Mouse (Mus musculus): ENCODE results near the gene Pdlim3. TPM values are rescaled to one million over a fixed set of nuclear protein-coding genes. Genes with fewer than 3 reads are reported as not detected.
"Not testable (repeated sequence)": the region's sequence is repeated elsewhere in the genome, so short reads cannot be mapped to it uniquely, and the experiment has no call there.

The Pdlim3 gene
- total and polyA plus RNA-seq, 3 experiments: 0.27 TPM; not detected in 2

- H3K4me3 ChIP-seq (ENCODE audit: low read depth, low read length): no peak overlapping the region
- no peaks in the 10 kb centered on the region for H3K27me3 ChIP-seq (ENCODE audit: insufficient read depth, low read length)
- H3K36me3 ChIP-seq (replicated peaks): no peaks in the 10 kb centered on the region
- ATAC-seq (ENCODE audit: extremely low read depth, insufficient number of reproducible peaks, low FRiP score, poor library complexity, severe bottlenecking) (no peak), DNase-seq (ENCODE audit: low spot score) (no peak)
- no peaks in the 10 kb centered on the region for H3K4me1 ChIP-seq (ENCODE audit: insufficient read depth, low read depth, low read length)
- no peak for TF ChIP-seq POLR2AphosphoS5 (IDR thresholded peaks at IDR 0.05; ENCODE audit: insufficient replicate concordance, low read depth, low read length)
- TF ChIP-seq CTCF (IDR thresholded peaks at IDR 0.05; ENCODE audit: low read depth, low read length): no peak
- no peak for TF ChIP-seq TAL1 (conservative IDR thresholded peaks at IDR 0.05; ENCODE audit: low read depth, low read length)
- no peak for TF ChIP-seq GATA2 (IDR thresholded peaks at IDR 0.05; ENCODE audit: borderline replicate concordance, low read depth, low read length)
- TF ChIP-seq GATA1 (IDR thresholded peaks at IDR 0.05; ENCODE audit: borderline replicate concordance, low read length): no peak
- H3K9me3 ChIP-seq (replicated peaks): no peaks in the 10 kb centered on the region
Measured at GRCm38 (mm10) chr8:45857734-45858133, 27.5 kb upstream of the Pdlim3 start.

DNA sequence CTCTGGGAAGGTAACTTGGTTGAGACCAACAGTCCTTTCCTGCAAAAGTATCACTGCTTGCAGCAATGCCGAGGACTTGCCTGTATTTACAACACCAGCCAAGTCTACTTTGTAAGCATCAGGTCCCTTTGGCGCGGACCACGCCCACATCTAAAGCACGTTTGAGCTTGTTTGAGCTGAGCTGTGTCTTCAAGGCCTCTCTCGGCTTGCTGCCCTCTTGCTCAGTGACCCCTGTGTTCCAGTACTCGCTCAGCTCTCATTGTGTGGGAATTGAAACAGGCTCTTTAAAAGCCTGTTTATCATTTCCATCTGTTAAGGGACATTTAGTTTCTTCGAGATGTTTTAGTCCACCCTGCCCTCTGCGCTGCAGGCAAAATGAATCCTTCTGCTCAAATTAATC, 26.9 kb upstream of the Pdlim3 start:
- ATAC-seq (ENCODE audit: extremely low read depth, insufficient number of reproducible peaks, low FRiP score, poor library complexity, severe bottlenecking) (no peak), DNase-seq (ENCODE audit: low spot score) (no peak)
- Histone ChIP-seq H3K4me3 (ENCODE audit: low read depth, low read length) (no peak overlapping the region), H3K27me3 (ENCODE audit: insufficient read depth, low read length) (no peaks in the 10 kb centered on the region), H3K36me3 (replicated peaks) (no peaks in the 10 kb centered on the region), H3K4me1 (ENCODE audit: insufficient read depth, low read depth, low read length) (no peaks in the 10 kb centered on the region), H3K9me3 (replicated peaks) (no peaks in the 10 kb centered on the region)
- TF ChIP-seq CTCF (IDR thresholded peaks at IDR 0.05; ENCODE audit: low read depth, low read length) (no peak), GATA1 (IDR thresholded peaks at IDR 0.05; ENCODE audit: borderline replicate concordance, low read length) (no peak)

GRCm38 (mm10) chr8:45871587-45871986, 13.7 kb upstream of the Pdlim3 start:
- H3K36me3 ChIP-seq (replicated peaks): not testable (repeated sequence)

DNA sequence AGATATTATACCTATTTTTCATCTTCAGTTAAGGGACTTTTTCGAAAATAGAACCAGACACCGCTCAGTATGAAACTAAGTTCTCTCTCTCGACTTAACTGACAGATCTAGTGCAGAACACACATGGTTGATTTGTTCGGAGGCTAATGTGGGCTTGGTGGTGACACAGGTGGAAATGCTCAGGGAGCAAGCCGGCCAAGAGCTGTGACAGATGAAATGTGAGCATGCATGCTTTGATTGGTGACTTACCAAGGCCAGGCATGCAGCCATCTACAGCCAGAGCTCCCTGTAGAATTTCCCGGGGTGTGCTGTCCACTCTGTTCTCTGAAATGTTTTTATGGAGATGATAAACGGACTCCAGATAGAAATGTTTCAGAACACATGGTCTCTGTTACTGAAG, 13.2 kb upstream of the Pdlim3 start:
- Histone ChIP-seq H3K4me1 (ENCODE audit: insufficient read depth, low read depth, low read length) (no peaks in the 10 kb centered on the region), H3K36me3 (replicated peaks) (no peaks in the 10 kb centered on the region), H3K27me3 (ENCODE audit: insufficient read depth, low read length) (no peaks in the 10 kb centered on the region), H3K9me3 (replicated peaks) (no peaks in the 10 kb centered on the region), H3K4me3 (ENCODE audit: low read depth, low read length) (no peak overlapping the region)
- TF ChIP-seq CTCF (IDR thresholded peaks at IDR 0.05; ENCODE audit: low read depth, low read length) (no peak), GATA2 (IDR thresholded peaks at IDR 0.05; ENCODE audit: borderline replicate concordance, low read depth, low read length) (no peak), POLR2AphosphoS5 (IDR thresholded peaks at IDR 0.05; ENCODE audit: insufficient replicate concordance, low read depth, low read length) (no peak), GATA1 (IDR thresholded peaks at IDR 0.05; ENCODE audit: borderline replicate concordance, low read length) (no peak), TAL1 (conservative IDR thresholded peaks at IDR 0.05; ENCODE audit: low read depth, low read length) (no peak)
- ATAC-seq (ENCODE audit: extremely low read depth, insufficient number of reproducible peaks, low FRiP score, poor library complexity, severe bottlenecking) (no peak), DNase-seq (ENCODE audit: low spot score) (no peak)

More at GRCm38 (mm10) chr8:45871587-45871986, 13.7 kb upstream of the Pdlim3 start:
- ATAC-seq (ENCODE audit: extremely low read depth, insufficient number of reproducible peaks, low FRiP score, poor library complexity, severe bottlenecking); H3K9me3 ChIP-seq (replicated peaks); DNase-seq (ENCODE audit: low spot score); H3K4me3 ChIP-seq (ENCODE audit: low read depth, low read length); H3K27me3 ChIP-seq (ENCODE audit: insufficient read depth, low read length); H3K4me1 ChIP-seq (ENCODE audit: insufficient read depth, low read depth, low read length): not testable (repeated sequence)

DNA sequence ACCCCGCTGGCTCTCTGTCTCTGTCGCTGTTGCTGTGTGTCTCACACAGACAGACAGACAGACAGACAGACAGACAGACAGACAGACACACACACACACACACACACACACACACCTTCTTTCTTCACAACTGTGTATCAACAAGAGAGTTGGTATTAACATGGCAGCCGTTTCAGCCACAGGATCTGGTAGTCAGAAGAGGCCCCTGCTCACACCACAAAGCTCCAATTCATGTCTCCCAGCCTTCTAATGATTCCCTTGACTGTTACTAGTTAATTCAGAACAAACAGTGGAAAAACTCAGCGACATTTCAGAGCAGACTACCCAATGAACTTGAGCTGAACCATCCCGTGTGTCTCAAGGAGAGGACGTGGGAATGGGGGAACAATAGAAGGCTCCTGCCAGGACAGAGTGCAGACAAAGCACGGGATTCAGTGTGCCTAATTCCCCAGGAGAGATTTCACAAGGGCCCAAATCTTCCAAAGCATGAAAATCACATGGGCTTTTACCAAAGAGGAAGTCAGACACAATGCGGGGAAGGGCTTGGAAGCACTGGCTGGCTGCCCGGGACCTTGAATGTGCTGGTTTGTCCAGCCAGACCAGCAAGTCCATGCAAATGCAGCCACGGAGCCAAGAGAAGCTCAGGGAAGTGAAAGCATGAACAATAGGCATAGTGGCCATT, 10.2 kb upstream of the Pdlim3 start:
- DNase-seq (ENCODE audit: low spot score) (no peak), ATAC-seq (ENCODE audit: extremely low read depth, insufficient number of reproducible peaks, low FRiP score, poor library complexity, severe bottlenecking) (no peak)
- no peaks in the 10 kb centered on the region for H3K36me3 ChIP-seq (replicated peaks)
- no peaks in the 10 kb centered on the region for H3K9me3 ChIP-seq (replicated peaks)
- no peaks in the 10 kb centered on the region for H3K27me3 ChIP-seq (ENCODE audit: insufficient read depth, low read length)
- H3K4me3 ChIP-seq (ENCODE audit: low read depth, low read length): no peak overlapping the region
- TF ChIP-seq GATA2 (IDR thresholded peaks at IDR 0.05; ENCODE audit: borderline replicate concordance, low read depth, low read length): no peak
- TF ChIP-seq CTCF (IDR thresholded peaks at IDR 0.05; ENCODE audit: low read depth, low read length): no peak
- no peak for TF ChIP-seq GATA1 (IDR thresholded peaks at IDR 0.05; ENCODE audit: borderline replicate concordance, low read length)
- no peak for TF ChIP-seq POLR2AphosphoS5 (IDR thresholded peaks at IDR 0.05; ENCODE audit: insufficient replicate concordance, low read depth, low read length)
- TF ChIP-seq TAL1 (conservative IDR thresholded peaks at IDR 0.05; ENCODE audit: low read depth, low read length): no peak
- H3K4me1 ChIP-seq (ENCODE audit: insufficient read depth, low read depth, low read length): no peaks in the 10 kb centered on the region

DNA sequence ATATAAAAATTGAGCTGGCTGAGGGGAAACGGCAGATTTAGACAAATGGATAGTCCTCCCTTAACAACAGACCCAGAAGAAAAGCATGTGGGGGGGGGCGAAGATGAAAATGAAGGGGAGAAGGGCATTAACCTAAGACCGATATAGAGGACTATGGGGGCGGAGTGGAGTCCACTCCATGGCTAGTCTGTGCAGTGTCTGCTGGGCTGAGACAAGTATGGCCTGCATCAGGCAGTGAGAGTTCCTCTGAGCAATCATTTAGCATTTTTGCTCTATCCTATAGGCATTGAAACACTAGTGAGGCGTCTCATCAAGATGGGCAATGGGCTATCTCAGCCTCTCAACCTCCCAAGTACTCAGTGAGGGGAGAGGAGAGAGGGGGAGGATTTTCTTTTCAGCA, 8.9 kb upstream of the Pdlim3 start:
- Histone ChIP-seq H3K36me3 (replicated peaks) (no peaks in the 10 kb centered on the region), H3K9me3 (replicated peaks) (no peaks in the 10 kb centered on the region), H3K4me1 (ENCODE audit: insufficient read depth, low read depth, low read length) (no peaks in the 10 kb centered on the region), H3K4me3 (ENCODE audit: low read depth, low read length) (no peak overlapping the region), H3K27me3 (ENCODE audit: insufficient read depth, low read length) (no peaks in the 10 kb centered on the region)
- no peak for ATAC-seq (ENCODE audit: extremely low read depth, insufficient number of reproducible peaks, low FRiP score, poor library complexity, severe bottlenecking)
- DNase-seq (ENCODE audit: low spot score): no peak
- TF ChIP-seq POLR2AphosphoS5 (IDR thresholded peaks at IDR 0.05; ENCODE audit: insufficient replicate concordance, low read depth, low read length) (no peak), GATA1 (IDR thresholded peaks at IDR 0.05; ENCODE audit: borderline replicate concordance, low read length) (no peak), CTCF (IDR thresholded peaks at IDR 0.05; ENCODE audit: low read depth, low read length) (no peak), TAL1 (conservative IDR thresholded peaks at IDR 0.05; ENCODE audit: low read depth, low read length) (no peak), GATA2 (IDR thresholded peaks at IDR 0.05; ENCODE audit: borderline replicate concordance, low read depth, low read length) (no peak)

GRCm38 (mm10) chr8:45877680-45878079, 7.6 kb upstream of the Pdlim3 start:
- TF ChIP-seq POLR2AphosphoS5 (IDR thresholded peaks at IDR 0.05; ENCODE audit: insufficient replicate concordance, low read depth, low read length) (no peak), CTCF (IDR thresholded peaks at IDR 0.05; ENCODE audit: low read depth, low read length) (no peak), GATA1 (IDR thresholded peaks at IDR 0.05; ENCODE audit: borderline replicate concordance, low read length) (no peak), TAL1 (conservative IDR thresholded peaks at IDR 0.05; ENCODE audit: low read depth, low read length) (no peak), GATA2 (IDR thresholded peaks at IDR 0.05; ENCODE audit: borderline replicate concordance, low read depth, low read length) (no peak)
- ATAC-seq (ENCODE audit: extremely low read depth, insufficient number of reproducible peaks, low FRiP score, poor library complexity, severe bottlenecking): no peak
- no peaks in the 10 kb centered on the region for H3K27me3 ChIP-seq (ENCODE audit: insufficient read depth, low read length)
- H3K36me3 ChIP-seq (replicated peaks): no peaks in the 10 kb centered on the region
- no peak overlapping the region for H3K4me3 ChIP-seq (ENCODE audit: low read depth, low read length)
- no peaks in the 10 kb centered on the region for H3K9me3 ChIP-seq (replicated peaks)
- no peak for DNase-seq (ENCODE audit: low spot score)
- no peaks in the 10 kb centered on the region for H3K4me1 ChIP-seq (ENCODE audit: insufficient read depth, low read depth, low read length)

Measured in G1E (cell line).